Mouse (Mus musculus): ENCODE measurements around the gene Slc35d3. TPM values are rescaled to one million over a fixed set of nuclear protein-coding genes. Genes with fewer than 3 reads are reported as not detected.
A peak's percentile ranks its signal among the peaks of the same experiment; 100 is the strongest.

Gene Slc35d3
- polyA plus RNA-seq, 1 experiment from 2014 or later = 0.39 TPM

- Histone ChIP-seq H3K4me1 (ENCODE audit: insufficient read depth, low read depth, low read length) (no peaks in the 10 kb centered on the region), H3K9ac (replicated peaks; ENCODE audit: low read depth) (no peak overlapping the region), H3K9me3 (ENCODE audit: low read length) (no peaks in the 10 kb centered on the region), H3K4me2 (replicated peaks; ENCODE audit: low read depth, low read length) (no peak overlapping the region), H3K27ac (ENCODE audit: low read length) (no peak overlapping the region), H3K27me3 (replicated peaks; ENCODE audit: insufficient read depth, low read length) (no peaks in the 10 kb centered on the region), H3K4me3 (ENCODE audit: low read depth, low read length) (no peak overlapping the region), H3K36me3 (ENCODE audit: insufficient read depth, low read length) (no peaks in the 10 kb centered on the region)
- WGBS = 39% methylated on average over 16 of the region's 16 CpGs
- TF ChIP-seq CTCF (IDR thresholded peaks at IDR 0.05) (no peak), EP300 (IDR thresholded peaks at IDR 0.05) (no peak)
- DNase-seq (ENCODE audit: low spot score) (no peak), ATAC-seq (no peak)
Observed at GRCm38 (mm10) chr10:19818723-19819355, 32.4 kb downstream of the Slc35d3 start.

- ATAC-seq (no peak), DNase-seq (ENCODE audit: low spot score) (no peak)
- Histone ChIP-seq H3K27me3 (replicated peaks; ENCODE audit: insufficient read depth, low read length) (no peaks in the 10 kb centered on the region), H3K9me3 (ENCODE audit: low read length) (no peaks in the 10 kb centered on the region), H3K4me1 (ENCODE audit: insufficient read depth, low read depth, low read length) (no peaks in the 10 kb centered on the region), H3K4me2 (replicated peaks; ENCODE audit: low read depth, low read length) (no peak overlapping the region), H3K9ac (replicated peaks; ENCODE audit: low read depth) (no peak overlapping the region), H3K36me3 (ENCODE audit: insufficient read depth, low read length) (no peaks in the 10 kb centered on the region), H3K27ac (ENCODE audit: low read length) (no peak overlapping the region), H3K4me3 (ENCODE audit: low read depth, low read length) (no peak overlapping the region)
- 28% methylated on average over 8 of the region's 8 CpGs for WGBS
- TF ChIP-seq CTCF (IDR thresholded peaks at IDR 0.05) = no peak
- no peak for TF ChIP-seq EP300 (IDR thresholded peaks at IDR 0.05)
Observed at GRCm38 (mm10) chr10:19815371-19815770, 35.9 kb downstream of the Slc35d3 start.

GRCm38 (mm10) chr10:19811436-19812172, 39.7 kb downstream of the Slc35d3 start:
- Histone ChIP-seq H3K4me2 (replicated peaks; ENCODE audit: low read depth, low read length) (no peak overlapping the region), H3K4me3 (ENCODE audit: low read depth, low read length) (no peak overlapping the region), H3K27ac (ENCODE audit: low read length) (no peak overlapping the region), H3K9ac (replicated peaks; ENCODE audit: low read depth) (no peak overlapping the region), H3K36me3 (ENCODE audit: insufficient read depth, low read length) (no peaks in the 10 kb centered on the region), H3K9me3 (ENCODE audit: low read length) (no peaks in the 10 kb centered on the region), H3K4me1 (ENCODE audit: insufficient read depth, low read depth, low read length) (no peaks in the 10 kb centered on the region), H3K27me3 (replicated peaks; ENCODE audit: insufficient read depth, low read length) (no peaks in the 10 kb centered on the region)
- WGBS = 46% methylated on average over 9 of the region's 9 CpGs
- TF ChIP-seq EP300 (IDR thresholded peaks at IDR 0.05) (no peak), CTCF (IDR thresholded peaks at IDR 0.05) (peak; percentile 56)
- DNase-seq (ENCODE audit: low spot score) = no peak
- no peak for ATAC-seq

- Histone ChIP-seq H3K4me3 (ENCODE audit: low read depth, low read length) (no peak overlapping the region), H3K9me3 (ENCODE audit: low read length) (no peaks in the 10 kb centered on the region), H3K4me2 (replicated peaks; ENCODE audit: low read depth, low read length) (no peak overlapping the region), H3K36me3 (ENCODE audit: insufficient read depth, low read length) (no peaks in the 10 kb centered on the region), H3K9ac (replicated peaks; ENCODE audit: low read depth) (no peak overlapping the region), H3K4me1 (ENCODE audit: insufficient read depth, low read depth, low read length) (no peaks in the 10 kb centered on the region), H3K27ac (ENCODE audit: low read length) (no peak overlapping the region), H3K27me3 (replicated peaks; ENCODE audit: insufficient read depth, low read length) (no peaks in the 10 kb centered on the region)
- WGBS = 76% methylated on average over 7 of the region's 7 CpGs
- DNase-seq (ENCODE audit: low spot score) = no peak
- no peak for TF ChIP-seq EP300 (IDR thresholded peaks at IDR 0.05)
- no peak for TF ChIP-seq CTCF (IDR thresholded peaks at IDR 0.05)
- no peak for ATAC-seq
Observed at GRCm38 (mm10) chr10:19804763-19805162, 46.5 kb downstream of the Slc35d3 start.

GRCm38 (mm10) chr10:19802958-19803357, 48.3 kb downstream of the Slc35d3 start:
- H3K27me3 ChIP-seq (replicated peaks; ENCODE audit: insufficient read depth, low read length) = no peaks in the 10 kb centered on the region
- no peak for DNase-seq (ENCODE audit: low spot score)
- no peak overlapping the region for H3K9ac ChIP-seq (replicated peaks; ENCODE audit: low read depth)
- H3K4me1 ChIP-seq (ENCODE audit: insufficient read depth, low read depth, low read length) = no peaks in the 10 kb centered on the region
- H3K4me2 ChIP-seq (replicated peaks; ENCODE audit: low read depth, low read length) = no peak overlapping the region
- no peak overlapping the region for H3K4me3 ChIP-seq (ENCODE audit: low read depth, low read length)
- TF ChIP-seq EP300 (IDR thresholded peaks at IDR 0.05) (no peak), CTCF (IDR thresholded peaks at IDR 0.05) (no peak)
- 85% methylated on average over 7 of the region's 7 CpGs for WGBS
- H3K9me3 ChIP-seq (ENCODE audit: low read length) = no peaks in the 10 kb centered on the region
- ATAC-seq = no peak
- no peaks in the 10 kb centered on the region for H3K36me3 ChIP-seq (ENCODE audit: insufficient read depth, low read length)
- no peak overlapping the region for H3K27ac ChIP-seq (ENCODE audit: low read length)

Other genes starting within 250 kb of the Slc35d3 start
- 0.05 and 0.12 TPM in 2 replicates for gene Il22ra2, start 229.5 kb downstream of the Slc35d3 start, polyA plus RNA-seq (2015; fragmentation: Nextera tagmentation; extraction: Ambion mirVana)
- 0.11 and 0.18 TPM in 2 replicates for gene Il20ra, start 138.9 kb downstream of the Slc35d3 start, polyA plus RNA-seq (2015; fragmentation: Nextera tagmentation; extraction: Ambion mirVana)
- 40.3 TPM in 2 replicates for gene Pex7, start 56.2 kb upstream of the Slc35d3 start, polyA plus RNA-seq (2015; fragmentation: Nextera tagmentation; extraction: Ambion mirVana)
- gene Map3k5, start 83.0 kb upstream of the Slc35d3 start, polyA plus RNA-seq (2015; fragmentation: Nextera tagmentation; extraction: Ambion mirVana) = 3.1 and 3.2 TPM in 2 replicates